Mouse (Mus musculus) monocyte, adult 2 months (primary cell): Measurements from ENCODE around the gene Gm28047.
"Not testable (repeated sequence)": the region's sequence is repeated elsewhere in the genome, so short reads cannot be mapped to it uniquely, and the experiment has no call there.

Experiments used
- DNase-seq, 2 experiments: peaks; one replicate each; pipeline ENCODE4 v3.0.0; 2022; ENCODE audit warnings: low spot score in 2 of 2, low read depth in 1 of 2

Gene Gm28047

DNA sequence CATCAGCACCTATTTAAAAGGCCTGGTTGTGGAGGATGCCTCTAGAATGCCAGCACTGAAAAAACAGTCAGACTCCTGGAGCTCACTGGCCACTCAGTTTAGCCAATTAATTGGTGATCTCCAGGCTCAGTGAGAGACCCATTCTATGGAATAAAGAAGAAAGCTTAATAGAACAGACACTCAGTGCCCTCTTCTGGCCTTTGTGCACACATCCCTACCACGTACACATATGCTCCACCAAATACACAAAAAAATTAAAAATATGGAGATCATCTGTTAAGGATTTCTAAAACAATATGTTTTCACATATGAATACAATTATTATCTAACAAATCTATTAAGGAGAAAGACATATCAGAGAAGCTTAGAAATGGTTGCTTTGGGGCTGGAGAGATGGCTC, 4.1 kb downstream of the Gm28047 start:
- no peak for DNase-seq

DNA sequence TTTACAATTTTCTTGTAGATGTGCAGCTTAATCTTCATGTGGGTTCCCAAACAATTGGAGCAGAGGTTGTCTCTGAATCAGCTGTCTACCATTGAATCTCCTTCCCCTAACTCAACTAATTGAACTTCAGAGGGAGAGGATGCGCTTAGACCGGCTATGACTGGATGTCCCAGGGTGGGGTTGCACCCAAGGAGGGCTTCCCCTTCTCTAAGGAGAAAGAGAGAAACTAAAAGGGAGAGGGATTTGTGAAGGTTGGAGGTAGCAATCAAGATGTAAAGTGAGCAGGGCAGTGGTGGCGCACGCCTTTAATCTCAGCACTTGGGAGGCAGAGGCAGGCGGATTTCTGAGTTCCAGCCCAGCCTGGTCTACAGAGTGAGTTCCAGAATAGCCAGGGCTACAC, 5.4 kb downstream of the Gm28047 start:
- no peak for DNase-seq

DNA sequence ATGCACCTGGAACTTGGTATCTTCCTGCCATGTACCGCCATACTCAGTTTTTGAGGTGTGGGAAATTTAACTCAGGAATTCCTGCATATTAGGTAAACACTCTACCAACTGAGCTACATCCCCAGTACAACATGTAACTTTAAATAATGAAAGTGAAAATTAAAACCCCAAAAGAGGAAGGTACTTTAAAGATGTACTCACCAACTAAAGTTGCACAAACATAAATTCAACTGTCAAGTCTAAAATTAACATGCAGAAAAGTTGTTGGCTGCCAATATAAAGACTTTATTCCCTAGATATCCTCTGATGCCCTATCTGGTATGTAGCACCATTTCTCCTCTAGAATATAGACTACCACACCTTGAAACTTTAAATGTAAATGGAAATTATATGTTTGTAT, 7.2 kb downstream of the Gm28047 start:
- DNase-seq: no peak

DNA sequence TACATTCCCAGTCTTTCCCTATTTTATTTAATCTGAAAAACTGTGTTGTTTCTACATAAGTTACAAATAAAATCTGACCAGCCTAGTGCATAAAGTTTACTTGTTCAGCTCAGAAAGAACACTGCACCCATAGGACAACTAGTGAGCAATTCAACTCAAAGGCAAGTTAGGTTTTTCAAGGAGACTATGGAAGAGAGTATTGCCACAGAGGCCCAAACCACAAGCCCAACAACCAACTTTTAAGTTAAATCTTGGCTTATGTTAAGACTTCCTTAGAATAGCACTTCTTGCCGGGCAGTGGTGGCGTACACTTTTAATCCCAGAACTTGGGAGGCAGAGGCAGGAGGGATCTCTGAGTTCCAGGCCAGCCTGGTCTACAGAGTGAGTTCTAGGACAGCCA, 8.7 kb downstream of the Gm28047 start:
- no peak for DNase-seq

DNA sequence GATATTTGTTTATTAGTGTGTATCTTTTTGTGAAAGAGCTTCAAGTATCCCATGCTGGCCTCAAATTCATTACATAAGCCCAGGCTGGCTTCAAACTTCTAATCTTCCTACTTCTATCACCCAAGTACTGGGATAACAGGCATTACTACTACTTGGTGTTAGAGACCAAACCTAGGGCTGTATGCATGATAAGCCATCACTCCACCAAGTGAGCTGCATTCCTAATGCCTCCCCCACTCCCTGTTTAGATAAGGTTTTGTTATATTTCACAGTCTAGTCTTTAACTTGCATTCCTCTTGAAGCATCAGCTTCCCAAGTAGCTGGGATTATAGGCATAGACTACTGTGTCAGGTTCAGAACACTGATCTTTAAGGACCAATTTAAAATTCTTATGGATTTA, 10.6 kb downstream of the Gm28047 start:
- DNase-seq: no peak

DNA sequence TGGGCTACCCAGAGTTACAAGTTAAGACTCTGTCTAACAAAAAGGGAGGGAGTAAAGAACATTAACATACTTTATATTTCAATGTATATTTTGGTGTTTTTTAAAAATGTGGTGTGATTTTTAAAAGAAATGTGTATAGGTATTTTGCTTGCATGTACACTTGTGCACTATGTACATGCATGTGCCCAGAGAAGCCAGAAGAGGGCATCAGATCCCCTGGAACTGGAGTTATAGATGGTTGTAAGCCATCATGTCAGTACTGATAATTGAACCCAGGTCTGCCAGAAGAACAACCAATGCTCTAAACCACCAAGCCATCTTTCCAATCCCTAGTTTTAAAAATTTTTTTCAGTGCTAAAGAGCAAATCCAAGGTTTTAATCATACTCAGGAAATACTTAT, 11.9 kb downstream of the Gm28047 start:
- no peak for DNase-seq

DNA sequence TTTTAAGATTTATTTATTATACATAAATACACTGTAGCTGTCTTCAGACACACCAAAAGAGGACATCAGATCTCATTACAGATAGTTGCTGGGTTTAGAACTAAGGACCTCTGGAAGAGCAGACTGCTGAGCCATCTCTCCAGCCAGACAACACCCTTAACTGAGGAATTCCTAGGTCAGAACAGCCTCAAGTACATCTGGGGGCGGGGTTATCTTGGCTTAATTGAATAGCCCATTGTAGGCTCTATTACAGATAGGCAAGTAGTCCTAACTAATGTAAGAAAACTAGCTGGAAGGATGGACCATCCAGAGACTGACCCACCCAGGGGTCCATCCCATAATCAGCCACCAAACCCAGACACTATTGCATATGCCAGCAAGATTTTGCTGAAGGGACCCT, 16.3 kb downstream of the Gm28047 start:
- not testable (repeated sequence) for DNase-seq

DNA sequence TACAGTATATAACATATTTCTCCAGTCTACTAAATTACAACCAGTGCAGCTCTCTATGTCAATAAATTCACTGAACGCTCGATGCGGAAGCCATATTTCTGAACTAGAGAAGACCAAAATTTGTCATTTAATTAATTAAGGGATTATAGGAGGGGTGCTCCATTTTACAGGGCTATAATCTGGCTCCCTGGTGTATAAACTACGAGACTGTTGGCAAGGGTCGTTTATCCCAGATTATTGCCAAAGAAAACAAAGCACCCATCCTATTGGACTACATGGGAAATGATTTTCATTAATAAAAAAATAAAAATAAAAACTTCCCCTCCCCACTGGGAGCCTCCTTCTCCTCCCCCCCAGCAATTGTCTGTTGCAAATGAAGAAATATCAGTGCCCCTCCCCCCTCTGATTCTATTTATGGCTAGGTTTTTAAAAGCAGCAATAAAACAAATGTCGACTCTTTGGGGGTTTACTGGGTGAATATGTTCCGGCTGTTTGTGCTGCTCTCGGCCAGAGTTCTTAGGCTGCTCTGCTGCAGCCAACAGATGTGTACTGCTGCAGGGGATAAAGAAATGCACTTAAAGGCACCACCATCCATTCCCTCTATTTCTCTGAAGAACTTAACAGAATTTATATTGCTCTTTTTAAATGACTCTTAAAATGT, 30.7 kb downstream of the Gm28047 start:
- DNase-seq: no peak

DNA sequence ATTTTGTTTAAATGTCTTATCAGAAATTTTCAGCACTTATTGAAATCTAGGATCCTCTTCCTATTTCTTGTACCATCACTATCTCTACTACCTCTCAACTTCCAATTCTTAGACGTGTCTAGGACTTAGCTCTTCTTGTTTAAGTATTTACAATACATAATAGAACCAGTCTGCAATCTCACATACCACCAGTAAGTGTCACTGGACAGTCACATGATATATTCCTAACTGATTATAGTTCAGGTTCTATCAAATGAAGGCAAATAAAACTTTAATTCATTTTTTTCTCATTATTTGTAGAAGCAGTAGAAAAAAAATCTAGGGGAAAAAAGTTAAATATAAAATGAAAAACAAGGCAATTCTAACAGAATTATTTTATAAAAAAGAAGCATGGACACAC, 32.2 kb downstream of the Gm28047 start:
- DNase-seq: no peak

DNA sequence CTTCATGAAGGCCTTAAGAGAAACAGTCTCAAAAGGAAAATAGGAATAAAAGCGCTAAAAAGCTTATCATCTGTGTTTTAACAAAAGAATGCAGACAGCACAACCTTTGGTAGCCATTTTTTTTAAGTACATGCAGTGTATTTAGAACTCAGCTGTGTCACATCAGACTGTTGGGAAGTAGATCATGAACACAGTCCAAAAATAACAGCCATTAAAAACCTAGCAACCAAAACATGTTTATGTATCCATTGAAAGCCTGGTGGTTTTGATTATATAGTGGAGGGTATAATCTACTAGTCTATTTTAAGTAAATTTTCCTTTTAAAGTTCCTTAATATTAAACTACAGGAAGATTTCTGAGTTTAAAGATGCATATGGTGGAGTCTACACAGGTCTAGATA, 34.3 kb downstream of the Gm28047 start:
- DNase-seq: no peak

DNA sequence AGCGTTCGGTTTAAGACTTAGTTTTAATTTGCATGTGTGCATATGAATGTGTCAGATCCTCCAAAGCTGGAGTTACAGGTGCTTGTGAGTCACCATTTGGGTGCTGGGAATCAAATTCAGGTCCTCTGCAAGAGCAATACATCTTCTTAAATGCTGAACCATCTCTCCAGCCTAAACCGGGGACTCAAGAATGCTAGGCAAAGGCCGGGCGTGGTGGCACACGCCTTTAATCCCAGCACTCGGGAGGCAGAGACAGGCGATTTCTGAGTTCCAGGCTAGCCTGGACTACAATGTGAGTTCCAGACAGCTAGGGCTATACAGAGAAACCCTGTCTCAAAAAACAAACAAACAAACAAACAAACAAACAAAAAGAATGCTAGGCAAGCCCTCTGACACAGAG, 35.0 kb downstream of the Gm28047 start:
- no peak for DNase-seq

DNA sequence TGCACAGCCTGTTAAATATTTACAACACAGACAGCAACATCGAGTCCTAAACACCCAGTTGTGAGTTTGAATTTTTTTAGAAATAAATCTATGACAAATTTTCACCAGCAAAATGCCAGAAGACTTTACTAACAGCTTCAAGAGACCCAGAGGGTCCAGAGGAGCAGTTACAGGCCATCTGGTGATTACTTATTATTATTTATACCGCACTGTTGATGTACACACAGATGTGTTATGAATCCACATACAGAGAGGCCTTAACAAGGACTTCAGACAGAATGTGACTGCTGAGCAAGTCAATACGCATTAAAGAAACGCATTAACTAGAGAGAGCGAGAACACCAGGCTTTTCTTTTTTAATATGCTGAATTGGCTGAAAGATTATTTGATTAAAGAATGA, 39.4 kb downstream of the Gm28047 start:
- no peak for DNase-seq

DNA sequence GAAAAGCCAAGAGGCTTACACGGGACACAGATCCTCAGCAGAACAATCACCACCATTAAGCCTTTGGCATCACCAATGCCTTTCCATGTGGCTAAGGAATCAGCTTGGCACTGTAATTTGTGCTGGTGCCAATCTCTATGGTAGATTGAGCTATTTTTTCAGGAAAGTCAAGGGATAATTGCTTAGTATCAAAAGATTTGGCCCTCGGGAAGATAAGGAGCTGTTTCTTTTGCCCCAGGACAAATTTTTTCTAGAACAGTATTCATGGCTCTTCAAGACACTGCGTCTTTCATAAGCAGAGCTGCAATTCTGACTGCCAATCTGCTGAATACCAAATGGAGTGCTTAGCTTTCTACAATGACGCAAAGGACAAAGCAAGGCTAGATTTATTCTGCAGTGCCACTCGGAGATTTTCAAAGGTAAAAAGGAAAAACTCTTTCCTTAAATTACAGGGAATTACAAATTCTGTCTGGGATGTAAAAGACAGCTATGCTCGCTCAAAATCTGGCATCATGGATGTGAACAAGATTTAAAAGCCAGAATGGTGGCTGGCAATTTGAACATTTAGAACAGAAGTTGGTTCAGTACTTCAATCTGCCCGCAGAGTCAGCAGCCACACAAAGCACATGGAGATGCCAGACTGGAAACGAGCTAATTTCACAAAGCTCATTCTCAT, 41.0 kb downstream of the Gm28047 start:
- DNase-seq: no peak

DNA sequence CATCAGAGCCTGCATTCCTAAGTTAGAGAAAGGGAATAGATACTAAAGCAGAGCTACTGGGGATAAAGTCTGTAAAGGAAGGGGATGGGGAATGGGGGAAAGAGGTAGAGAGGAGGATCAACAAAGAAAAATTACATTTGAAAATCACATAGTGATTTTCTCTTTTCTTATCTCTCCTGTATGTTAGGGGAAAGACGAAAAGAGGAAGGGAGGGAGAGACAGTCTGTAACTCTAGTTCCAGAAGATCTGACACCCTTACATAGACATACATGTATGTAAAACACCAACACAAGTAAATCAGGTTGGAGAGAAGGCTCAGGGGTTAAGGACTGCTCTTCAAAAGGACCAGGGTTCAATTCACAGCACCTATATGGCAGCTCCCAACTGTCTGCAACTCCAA, 43.7 kb downstream of the Gm28047 start:
- DNase-seq: no peak

DNA sequence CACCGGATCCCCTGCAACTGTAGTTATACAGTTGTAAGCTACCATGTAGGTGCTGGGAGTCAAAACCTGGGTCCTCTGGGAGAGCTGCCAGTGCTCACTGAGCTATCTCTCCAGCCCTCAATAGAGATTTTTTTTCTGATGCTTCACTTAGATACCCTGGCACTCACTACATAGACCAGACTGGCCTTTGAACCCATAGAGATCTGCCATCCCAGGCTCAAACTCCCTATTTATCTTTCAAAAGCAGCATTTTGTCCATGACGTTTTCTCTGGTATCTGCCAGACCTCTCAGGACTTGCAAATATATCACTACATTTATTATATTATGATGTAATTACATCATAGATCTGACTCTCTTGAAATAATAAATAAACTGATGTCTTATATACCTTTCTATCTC, 46.5 kb downstream of the Gm28047 start:
- no peak for DNase-seq

DNA sequence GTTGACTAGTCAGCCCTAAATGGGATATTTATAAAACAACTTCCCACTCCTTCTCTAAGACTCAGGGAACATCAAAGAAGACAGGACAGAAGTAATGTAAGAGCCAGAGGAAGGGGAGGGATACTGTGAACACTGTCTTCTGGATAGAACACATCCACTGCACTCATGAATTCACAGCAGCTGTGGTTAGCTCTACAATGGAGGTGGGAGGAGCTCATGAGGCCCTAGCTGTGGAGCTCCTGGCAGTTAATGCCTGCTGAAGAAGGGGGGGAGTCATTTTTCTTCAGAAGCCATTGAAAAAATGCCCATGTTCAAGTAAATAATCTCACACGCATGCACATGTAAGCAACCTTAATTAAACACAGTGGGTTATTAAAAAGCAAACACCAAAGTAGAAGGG, 47.9 kb downstream of the Gm28047 start:
- DNase-seq: no peak

DNA sequence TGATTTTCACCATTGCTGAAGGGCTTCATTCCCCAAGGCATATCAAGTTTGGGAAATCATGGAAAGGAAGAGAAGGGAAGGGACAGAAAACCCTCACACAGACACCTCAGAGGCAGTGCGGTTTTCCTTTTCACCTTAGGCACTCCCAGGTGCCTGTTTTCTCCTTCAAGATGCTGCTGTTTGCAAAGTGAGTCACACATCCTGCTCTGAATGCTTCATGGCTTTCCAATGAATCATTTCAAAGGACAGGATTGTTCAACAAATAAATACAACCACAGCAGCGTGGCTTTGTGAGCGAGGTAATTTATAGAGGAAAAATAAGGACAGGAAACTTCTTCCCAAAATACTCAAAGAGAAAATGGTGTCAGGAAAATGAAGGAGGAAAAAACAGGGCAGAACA, 52.8 kb downstream of the Gm28047 start:
- DNase-seq: no peak

DNA sequence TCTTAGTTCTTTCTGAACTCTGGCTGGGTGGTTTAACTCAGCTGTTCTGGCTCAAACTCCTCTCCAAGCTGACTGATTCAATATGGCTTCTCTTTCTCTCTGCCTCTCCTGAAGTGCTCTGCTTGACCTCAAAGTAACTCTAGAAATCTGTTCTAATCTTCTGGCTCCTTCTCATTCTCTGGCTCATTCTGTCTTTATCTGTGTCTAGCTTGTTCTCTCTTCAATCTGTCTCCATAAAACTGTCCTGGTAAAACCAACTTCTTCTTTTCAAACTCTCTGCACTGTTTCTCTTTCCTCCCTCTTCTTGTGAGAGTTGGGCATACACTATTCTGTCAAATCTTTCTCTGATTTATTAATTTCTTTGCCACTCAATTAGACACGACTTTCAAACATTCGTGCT, 57.0 kb downstream of the Gm28047 start:
- DNase-seq: no peak

DNA sequence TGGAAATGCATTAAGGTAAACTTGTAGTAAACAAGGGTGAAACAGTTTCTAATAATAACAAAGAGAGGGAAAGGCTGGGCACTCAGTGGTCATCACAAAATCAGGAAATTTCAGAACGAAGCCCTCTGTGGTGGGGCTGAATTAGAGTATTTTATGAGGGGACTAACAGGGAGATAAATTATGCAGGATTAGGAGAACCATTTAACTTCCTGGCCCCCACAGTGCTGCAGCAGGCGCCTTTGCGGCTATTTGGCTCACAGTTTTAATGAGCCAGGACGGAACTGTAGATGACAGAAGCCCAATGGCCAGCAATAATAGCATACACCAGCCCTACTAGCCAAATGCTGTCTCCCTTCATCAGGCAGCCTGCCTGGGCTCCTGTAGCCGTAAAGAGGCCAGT, 61.2 kb downstream of the Gm28047 start:
- no peak for DNase-seq

DNA sequence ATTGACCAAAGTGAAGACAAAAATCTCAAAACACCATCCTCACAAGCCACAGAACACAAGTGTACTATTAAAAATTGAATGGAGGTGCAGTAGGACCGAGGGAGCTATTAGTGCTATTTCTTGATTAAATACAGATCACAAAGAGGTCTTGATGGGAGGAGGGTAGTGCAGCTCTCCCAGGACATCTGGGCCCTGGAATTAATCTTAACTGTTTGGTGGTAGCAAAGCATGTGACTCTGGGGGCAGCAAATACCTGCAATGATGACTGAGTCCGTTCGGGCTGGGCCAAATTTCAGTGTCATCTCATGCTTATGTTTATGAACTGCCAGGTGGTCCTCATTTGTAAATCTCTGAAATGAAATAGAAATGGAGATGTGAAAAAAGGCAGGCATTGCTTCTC, 61.8 kb downstream of the Gm28047 start:
- DNase-seq: no peak

DNA sequence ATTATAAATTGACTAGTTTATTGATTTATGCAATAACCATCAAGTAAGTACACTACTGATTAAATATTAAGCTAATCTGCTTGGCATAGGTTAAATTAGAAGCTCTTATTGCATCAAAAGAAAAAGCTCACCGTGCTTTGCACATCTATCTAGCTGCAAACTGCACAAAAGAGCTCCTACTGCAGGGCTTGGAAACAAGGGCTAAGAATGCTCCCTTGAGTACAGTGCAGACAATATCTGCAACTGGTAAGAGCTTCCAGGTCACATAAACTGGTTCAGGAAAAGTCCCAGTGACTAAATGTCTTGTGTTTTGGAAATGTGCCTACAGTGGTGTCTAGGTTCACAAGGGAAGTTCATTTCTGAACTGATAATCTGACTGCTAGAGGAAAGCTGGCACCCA, 62.4 kb downstream of the Gm28047 start:
- DNase-seq: no peak

DNA sequence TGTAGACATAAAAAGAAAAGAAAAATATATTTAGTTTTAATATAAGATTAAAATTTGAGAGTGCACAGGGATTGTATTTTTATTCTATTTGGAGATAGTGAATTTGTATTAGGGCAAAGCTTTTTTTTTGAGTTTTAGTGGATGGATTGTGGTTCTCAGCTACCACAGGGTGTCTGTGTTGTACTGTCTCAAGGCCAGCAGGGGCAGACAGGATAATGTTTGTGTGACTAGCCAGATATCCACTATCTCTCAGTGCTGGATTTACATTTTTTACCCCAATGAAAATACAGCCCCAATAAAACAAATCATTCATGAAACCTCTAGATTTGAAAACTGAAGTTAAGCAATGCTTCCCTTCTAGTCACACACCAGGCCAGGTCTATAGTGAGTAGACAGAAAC, 67.3 kb downstream of the Gm28047 start:
- DNase-seq: no peak

DNA sequence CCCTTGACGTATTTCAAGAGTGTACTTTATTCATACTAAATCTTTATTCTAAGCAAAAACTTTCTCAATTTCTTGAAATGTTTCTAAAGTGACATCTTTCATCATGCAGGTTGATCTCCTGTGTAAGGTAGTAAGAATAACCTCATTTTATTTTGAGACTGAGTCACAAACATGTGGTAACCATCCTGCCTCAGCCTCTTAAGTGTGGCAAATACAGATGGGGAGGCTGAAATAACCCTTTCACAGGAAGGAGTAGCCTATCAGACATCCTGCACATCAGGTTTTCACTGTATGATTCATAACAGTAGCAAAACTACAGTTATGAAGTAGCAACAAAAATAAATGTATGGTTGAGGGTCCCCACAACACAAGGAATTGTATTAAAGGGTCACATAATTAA, 69.3 kb downstream of the Gm28047 start:
- DNase-seq: no peak
